Mouse (Mus musculus) neural tube, embryonic 10.5 days (tissue): ENCODE measurements around the gene Hist1h3g.
A peak's percentile ranks its signal among the peaks of the same experiment; 100 is the strongest.

ENCODE experiments used
- DNase-seq: peaks from one replicate; pipeline ENCODE4 v3.0.0-alpha.2; 2017; ENCODE audit warnings: low spot score; ENCODE audit errors: extremely low spot score

Gene Hist1h3g

GRCm38 (mm10) chr13:23535137-23536075 is at the start of gene Hist1h3g:
Hist1h3g (plus strand) TSS chr13:23535422.
- DNase-seq: peak; percentile 89

- DNase-seq: no peak
Observed at GRCm38 (mm10) chr13:23488400-23489322, 46.6 kb upstream of the Hist1h3g start, which contains the start of gene Btn2a2. Btn2a2 (minus strand) TSS chr13:23488857.

- DNase-seq: no peak
Observed at GRCm38 (mm10) chr13:23490863-23491262, 44.4 kb upstream of the Hist1h3g start.

- no peak for DNase-seq
Observed at GRCm38 (mm10) chr13:23491263-23491662, 44.0 kb upstream of the Hist1h3g start.

GRCm38 (mm10) chr13:23491990-23492389 is 43.2 kb upstream of the Hist1h3g start:
- DNase-seq: no peak

- no peak for DNase-seq
Observed at GRCm38 (mm10) chr13:23495526-23495925, 39.7 kb upstream of the Hist1h3g start.

GRCm38 (mm10) chr13:23497656-23498321 is 37.4 kb upstream of the Hist1h3g start:
- peak; percentile 70 for DNase-seq

- peak; percentile 40 for DNase-seq
Observed at GRCm38 (mm10) chr13:23498653-23499052, 36.6 kb upstream of the Hist1h3g start.

GRCm38 (mm10) chr13:23499943-23500342 is 35.3 kb upstream of the Hist1h3g start:
- peak; percentile 20 for DNase-seq

GRCm38 (mm10) chr13:23500424-23501200 is 34.6 kb upstream of the Hist1h3g start:
- peak; percentile 84 for DNase-seq

GRCm38 (mm10) chr13:23501511-23501910 is 33.7 kb upstream of the Hist1h3g start:
- no peak for DNase-seq

GRCm38 (mm10) chr13:23502031-23502567 is 33.1 kb upstream of the Hist1h3g start:
- no peak for DNase-seq

GRCm38 (mm10) chr13:23502916-23503315 is 32.3 kb upstream of the Hist1h3g start:
- DNase-seq: no peak

- peak; percentile 69 for DNase-seq
Observed at GRCm38 (mm10) chr13:23503797-23504196, 31.4 kb upstream of the Hist1h3g start.

- peak; percentile 51 for DNase-seq
Observed at GRCm38 (mm10) chr13:23505662-23506345, 29.4 kb upstream of the Hist1h3g start.

GRCm38 (mm10) chr13:23506351-23506750 is 28.9 kb upstream of the Hist1h3g start:
- DNase-seq: peak; percentile 77

GRCm38 (mm10) chr13:23506819-23507515 is 28.3 kb upstream of the Hist1h3g start:
- peak; percentile 52 for DNase-seq

- DNase-seq: no peak
Observed at GRCm38 (mm10) chr13:23510127-23510526, 25.1 kb upstream of the Hist1h3g start.

- no peak for DNase-seq
Observed at GRCm38 (mm10) chr13:23513517-23513916, 21.7 kb upstream of the Hist1h3g start.
